Mouse (Mus musculus) kidney, adult 2 months (tissue): ENCODE results near the gene Gm6993.

Experiments
- CTCF ChIP-seq: fragments of 200-500 bp; conservative IDR thresholded peaks from 2 replicates; pipeline ENCODE4 v1.5.1; 2011; ENCODE audit warnings: low read depth, mild to moderate bottlenecking, control low read depth, low read length, moderate library complexity, mixed read lengths; ENCODE audit not compliant: insufficient read depth, insufficient read length
- POLR2A ChIP-seq: fragments of 200-500 bp; IDR thresholded peaks from one replicate; pipeline ENCODE4 v1.6.1; 2011; ENCODE audit warnings: low read depth, low read length, control low read depth

DNA sequence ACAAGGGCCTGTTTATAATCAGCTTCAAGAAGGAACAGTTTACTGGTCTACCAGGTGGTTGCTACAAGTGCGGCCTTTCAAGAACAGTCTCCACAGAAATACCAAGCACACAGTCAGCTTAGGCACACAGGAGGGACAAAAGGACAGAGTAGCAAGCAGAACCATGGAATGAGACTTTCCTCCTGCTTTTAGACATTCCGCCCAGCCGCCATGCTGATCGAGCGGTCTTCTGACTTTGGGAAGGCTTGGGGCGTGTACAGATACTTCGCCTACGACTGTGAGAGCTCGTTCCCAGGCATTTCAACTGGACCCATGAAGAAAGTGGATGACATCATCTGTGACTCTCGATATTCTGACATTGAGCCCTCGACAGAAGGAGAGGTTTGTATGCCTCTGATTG, 37.7 kb downstream of the Gm6993 start:
- TF ChIP-seq CTCF (no peak), POLR2A (no peak)
